Mouse (Mus musculus) limb, embryonic 11.5 days (tissue): Measurements from ENCODE around the gene Nudt8. TPM values are rescaled to one million over a fixed set of nuclear protein-coding genes. Genes with fewer than 3 reads are reported as not detected.

Experiments
- ATAC-seq: fragments of 200-750 bp; cut with Nextera tagmentation; 2 replicates; pipeline ENCODE4 v1.8.0; 2017; ENCODE audit warnings: low read depth; ENCODE audit not compliant: insufficient number of reproducible peaks, low FRiP score, low TSS enrichment
- DNase-seq: peaks from one replicate; pipeline ENCODE4 v3.0.0-alpha.2; 2015; ENCODE audit warnings: low spot score
- H3K27ac ChIP-seq: fragments of 300-500 bp; sonication (generic); replicated peaks from 2 replicates; pipeline ENCODE4 v1.5.1; 2014; ENCODE audit warnings: low read depth, mild to moderate bottlenecking, low read length
- H3K27me3 ChIP-seq: fragments of 300-500 bp; sonication (generic); 2 replicates; pipeline ENCODE4 v1.6.1; 2014; ENCODE audit warnings: mild to moderate bottlenecking, low read length, mixed read lengths; ENCODE audit not compliant: control insufficient read depth, insufficient read depth
- H3K36me3 ChIP-seq: fragments of 300-500 bp; sonication (generic); 2 replicates; pipeline ENCODE4 v1.6.1; 2014; ENCODE audit warnings: mild to moderate bottlenecking, low read length, moderate library complexity, mixed read lengths; ENCODE audit not compliant: control insufficient read depth, insufficient read depth
- H3K4me1 ChIP-seq: fragments of 300-500 bp; sonication (generic); 2 replicates; pipeline ENCODE4 v1.6.1; 2014; ENCODE audit warnings: low read length, mixed read lengths; ENCODE audit not compliant: control insufficient read depth, insufficient read depth
- H3K4me2 ChIP-seq: fragments of 300-500 bp; sonication (generic); 2 replicates; pipeline ENCODE4 v1.6.1; 2014; ENCODE audit warnings: low read depth, mild to moderate bottlenecking, moderate library complexity; ENCODE audit not compliant: severe bottlenecking
- H3K4me3 ChIP-seq: fragments of 300-500 bp; sonication (generic); 2 replicates; pipeline ENCODE4 v1.5.1; 2014; ENCODE audit warnings: low read depth, low read length
- H3K9ac ChIP-seq: fragments of 300-500 bp; sonication (generic); 2 replicates; pipeline ENCODE4 v1.6.1; 2014; ENCODE audit warnings: mild to moderate bottlenecking, low read length
- H3K9me3 ChIP-seq: fragments of 300-500 bp; sonication (generic); 2 replicates; pipeline ENCODE4 v1.6.1; 2016; ENCODE audit warnings: low read length; ENCODE audit not compliant: control insufficient read depth
- WGBS: fragments of 180-500 bp; shearing (Covaris S2); extraction: QIAGEN DNeasy Blood & Tissue Kit; methylation state at CpG from one replicate; pipeline ENCODE4 v1.1.7; 2014; 5-methylcytosine and 5-hydroxymethylcytosine counted together
- polyA plus RNA-seq: library from polyadenylated mRNA; unstranded; fragments of >200 nt; fragmentation: Nextera tagmentation; extraction: Ambion mirVana; gene quantifications from 2 replicates; pipeline ENCODE4 v1.2.1, GENCODE M21; 2014

The Nudt8 gene
- polyA plus RNA-seq, 1 experiment from 2014 or later = 32.6 TPM

DNA sequence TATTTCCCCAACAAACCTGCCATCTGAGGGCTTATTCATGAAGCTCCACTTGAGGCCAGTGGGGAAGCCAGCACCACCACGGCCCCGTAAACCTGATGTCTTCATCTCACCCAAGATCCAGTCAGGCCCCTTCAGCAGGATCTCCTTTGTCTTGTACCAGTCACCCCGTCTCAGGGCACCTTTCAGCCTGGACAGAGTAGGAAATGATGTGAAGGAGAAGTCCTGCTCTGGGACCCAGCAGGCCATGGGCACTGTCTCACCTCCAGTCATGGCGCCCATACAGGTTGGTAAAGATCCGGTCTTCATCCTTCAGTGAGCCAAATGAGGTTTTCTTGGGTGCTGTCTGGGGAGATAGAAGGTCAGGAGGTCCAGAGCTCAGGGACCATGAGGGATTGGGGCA, 10.7 kb downstream of the Nudt8 start:
- Histone ChIP-seq H3K36me3 (peaks cover 19% of the 10 kb centered on the region), H3K27ac (no peak overlapping the region), H3K9ac (no peak overlapping the region), H3K4me1 (0 out of 2 replicates have a peak, but pooled peaks cover 3% of the 10 kb centered on the region), H3K4me2 (no peak overlapping the region), H3K9me3 (no peaks in the 10 kb centered on the region), H3K27me3 (no peaks in the 10 kb centered on the region), H3K4me3 (no peak overlapping the region)
- DNase-seq (no peak), ATAC-seq (no peak)
- WGBS = 94% methylated on average over 5 of the region's 5 CpGs

DNA sequence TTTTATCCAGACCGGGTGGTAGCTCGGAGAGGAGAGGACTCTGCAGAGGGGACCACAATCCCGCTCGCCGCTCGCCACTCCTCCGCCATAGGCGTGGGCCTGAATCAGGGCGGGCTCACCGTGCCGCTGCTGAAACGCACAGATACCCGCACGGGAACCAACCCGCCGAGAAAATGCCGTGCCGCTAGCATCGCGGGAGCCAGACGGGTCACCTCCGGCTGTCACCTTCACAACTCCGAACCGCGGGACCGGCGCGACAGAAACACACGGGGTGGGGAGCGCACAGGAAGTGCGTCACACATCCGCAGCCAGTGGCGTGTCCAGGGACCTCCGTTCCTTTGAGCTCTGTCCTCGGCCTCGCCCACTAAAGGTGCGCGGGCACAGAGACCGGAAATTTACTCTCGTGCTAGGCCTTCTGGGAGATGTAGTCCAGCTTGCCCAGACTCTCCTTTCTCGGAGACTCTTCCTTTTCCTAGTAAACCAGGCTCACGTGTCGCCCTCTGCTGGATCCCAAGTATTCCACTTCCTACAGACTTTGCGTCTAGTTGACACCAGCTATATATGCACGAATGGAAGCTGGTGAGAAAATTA, 12.1 kb downstream of the Nudt8 start, which contains the start of gene Ndufv1:
Gene Ndufv1, minus strand, starts transcription at position 375 of the 591 bp plus-strand sequence.
- H3K36me3 ChIP-seq = peaks cover 11% of the 10 kb centered on the region
- peak; percentile 98 for DNase-seq
- peak within 1 kb of the TSS; percentile 76 for H3K4me2 ChIP-seq
- H3K4me3 ChIP-seq = peak within 1 kb of the TSS; percentile 67
- H3K27me3 ChIP-seq = no peaks in the 10 kb centered on the region
- no peak within 1 kb of the TSS for H3K27ac ChIP-seq
- H3K9me3 ChIP-seq = no peaks in the 10 kb centered on the region
- 0 out of 2 replicates have a peak, but pooled peaks cover 3% of the 10 kb centered on the region for H3K4me1 ChIP-seq
- H3K9ac ChIP-seq = peak within 1 kb of the TSS; percentile 68
- peak; percentile 98 for ATAC-seq
- under 1% methylated on average over 45 of the region's 45 CpGs for WGBS

DNA sequence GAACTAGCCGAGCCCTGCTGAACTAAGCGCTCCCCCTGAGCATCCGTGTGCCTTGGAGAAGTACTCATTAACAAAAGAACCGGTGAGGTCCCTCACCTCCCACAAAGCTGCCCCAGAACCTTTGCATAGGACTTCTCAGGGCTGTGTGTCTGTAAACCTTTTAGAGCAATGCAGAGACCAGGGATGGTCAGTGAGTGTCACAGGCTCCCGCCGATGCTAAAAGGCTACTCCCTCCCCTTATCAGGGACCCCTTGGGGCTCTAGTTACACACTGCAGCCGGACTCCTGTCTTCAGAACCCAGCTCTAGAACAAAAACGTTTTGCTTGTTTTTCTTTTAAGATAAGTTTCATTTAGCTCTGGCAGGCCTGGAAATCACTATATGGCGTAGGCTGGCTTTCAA, 12.7 kb downstream of the Nudt8 start:
- no peak for DNase-seq
- H3K27ac ChIP-seq = no peak overlapping the region
- H3K9ac ChIP-seq = peak overlapping the region; percentile 65
- peak; percentile 38; the same call in 1 of the 2 replicates for ATAC-seq
- H3K4me2 ChIP-seq = peak overlapping the region; percentile 44
- WGBS = 24% methylated on average over 9 of the region's 9 CpGs
- H3K9me3 ChIP-seq = no peaks in the 10 kb centered on the region
- H3K4me3 ChIP-seq = peak overlapping the region; percentile 67
- H3K36me3 ChIP-seq = peaks cover 6% of the 10 kb centered on the region; the same call in 1 of the 2 replicates
- H3K4me1 ChIP-seq = 0 out of 2 replicates have a peak, but pooled peaks cover 3% of the 10 kb centered on the region
- H3K27me3 ChIP-seq = no peaks in the 10 kb centered on the region

DNA sequence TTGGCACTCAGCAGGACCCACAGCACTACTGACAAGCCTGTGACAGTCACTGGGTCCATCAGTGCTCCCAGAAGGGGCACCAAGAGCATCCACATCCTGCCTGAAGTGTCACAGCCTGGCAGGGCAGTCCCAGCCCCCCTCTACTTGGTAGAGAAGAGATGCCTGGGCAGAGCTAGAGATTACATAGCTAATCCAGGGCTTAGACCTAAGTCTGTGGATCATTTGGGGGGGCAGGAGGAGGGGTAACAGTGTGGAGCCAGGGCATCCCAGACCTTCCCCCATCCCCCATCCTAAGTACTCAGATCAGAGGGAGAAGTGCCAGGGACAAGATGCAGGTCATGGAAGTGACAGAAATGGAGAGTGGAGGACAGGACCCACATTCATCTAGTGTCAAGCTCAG, 14.4 kb downstream of the Nudt8 start:
- no peak overlapping the region for H3K9ac ChIP-seq

DNA sequence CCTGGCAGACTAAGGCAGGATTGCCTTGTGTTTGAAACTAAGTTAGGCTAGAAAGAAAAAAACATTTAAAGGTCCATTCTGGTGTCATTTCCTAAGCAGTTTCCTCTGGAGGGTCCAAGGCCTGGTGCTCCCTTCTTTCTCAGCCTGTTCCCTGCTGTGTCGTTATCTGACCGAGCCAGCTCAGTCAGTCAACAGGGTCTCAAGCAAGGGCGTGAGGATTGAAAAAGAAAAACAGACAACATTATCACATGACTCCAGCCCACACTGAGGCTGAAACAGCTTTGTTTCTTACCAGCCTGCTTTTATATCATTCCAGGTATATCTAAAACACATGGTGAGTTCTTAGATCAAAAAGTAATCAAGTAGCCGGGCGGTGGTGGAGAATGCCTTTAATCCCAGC, 15.3 kb downstream of the Nudt8 start:
- no peak for DNase-seq
- H3K4me3 ChIP-seq = no peak overlapping the region
- H3K9me3 ChIP-seq = no peaks in the 10 kb centered on the region
- 59% methylated on average over 5 of the region's 5 CpGs for WGBS
- no peak overlapping the region for H3K4me2 ChIP-seq
- H3K27me3 ChIP-seq = no peaks in the 10 kb centered on the region
- ATAC-seq = no peak
- no peak overlapping the region for H3K27ac ChIP-seq
- H3K36me3 ChIP-seq = no peaks in the 10 kb centered on the region
- H3K4me1 ChIP-seq = 0 out of 2 replicates have a peak, but pooled peaks cover 3% of the 10 kb centered on the region
- no peak overlapping the region; the same call in 1 of the 2 replicates for H3K9ac ChIP-seq

More for the DNA sequence above, 14.4 kb downstream of the Nudt8 start:
- H3K9me3 ChIP-seq = no peaks in the 10 kb centered on the region
- DNase-seq (no peak), ATAC-seq (no peak)
- H3K4me1 ChIP-seq = 0 out of 2 replicates have a peak, but pooled peaks cover 3% of the 10 kb centered on the region
- no peaks in the 10 kb centered on the region for H3K27me3 ChIP-seq
- H3K36me3 ChIP-seq = no peaks in the 10 kb centered on the region
- no peak overlapping the region for H3K4me3 ChIP-seq
- no peak overlapping the region for H3K27ac ChIP-seq
- H3K4me2 ChIP-seq = no peak overlapping the region

DNA sequence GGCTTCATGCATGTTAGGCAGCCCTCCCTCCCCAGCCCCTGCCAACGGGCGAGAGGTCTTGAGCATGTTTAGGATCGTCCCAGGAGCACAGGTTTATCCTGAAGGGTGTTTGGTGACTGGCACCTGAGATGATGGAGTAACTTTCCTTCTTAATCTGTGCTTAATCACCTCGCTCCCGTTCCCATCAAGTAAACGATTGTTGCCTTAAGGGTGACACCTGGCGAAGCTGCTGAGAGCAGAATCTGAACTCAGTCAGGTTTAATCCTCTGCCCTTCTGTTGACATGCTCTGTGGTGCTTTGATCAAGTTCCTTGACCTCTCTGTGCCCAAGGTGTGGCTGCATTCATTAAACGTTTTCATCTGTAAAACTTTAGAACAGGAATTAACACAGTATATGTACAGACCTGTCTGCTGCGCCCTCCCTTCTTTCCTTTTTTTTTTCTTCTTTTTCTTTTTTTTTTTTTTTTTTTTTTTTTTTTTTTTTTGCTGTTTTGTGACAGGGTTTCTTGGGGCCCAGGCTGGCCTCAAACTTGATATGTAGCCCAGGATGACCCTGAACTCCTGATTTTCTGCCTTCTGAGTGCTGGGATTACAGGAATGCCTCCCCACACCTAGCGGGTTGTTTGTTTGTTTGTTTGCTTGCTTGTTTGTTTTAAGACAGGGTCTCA, 17.7 kb downstream of the Nudt8 start:
- Histone ChIP-seq H3K27ac (no peak overlapping the region), H3K4me3 (no peak overlapping the region), H3K4me1 (no peaks in the 10 kb centered on the region), H3K9ac (no peak overlapping the region), H3K9me3 (no peaks in the 10 kb centered on the region), H3K36me3 (no peaks in the 10 kb centered on the region), H3K4me2 (no peak overlapping the region), H3K27me3 (no peaks in the 10 kb centered on the region)
- no peak for DNase-seq
- WGBS = 56% methylated on average over 10 of the region's 10 CpGs
- no peak for ATAC-seq

DNA sequence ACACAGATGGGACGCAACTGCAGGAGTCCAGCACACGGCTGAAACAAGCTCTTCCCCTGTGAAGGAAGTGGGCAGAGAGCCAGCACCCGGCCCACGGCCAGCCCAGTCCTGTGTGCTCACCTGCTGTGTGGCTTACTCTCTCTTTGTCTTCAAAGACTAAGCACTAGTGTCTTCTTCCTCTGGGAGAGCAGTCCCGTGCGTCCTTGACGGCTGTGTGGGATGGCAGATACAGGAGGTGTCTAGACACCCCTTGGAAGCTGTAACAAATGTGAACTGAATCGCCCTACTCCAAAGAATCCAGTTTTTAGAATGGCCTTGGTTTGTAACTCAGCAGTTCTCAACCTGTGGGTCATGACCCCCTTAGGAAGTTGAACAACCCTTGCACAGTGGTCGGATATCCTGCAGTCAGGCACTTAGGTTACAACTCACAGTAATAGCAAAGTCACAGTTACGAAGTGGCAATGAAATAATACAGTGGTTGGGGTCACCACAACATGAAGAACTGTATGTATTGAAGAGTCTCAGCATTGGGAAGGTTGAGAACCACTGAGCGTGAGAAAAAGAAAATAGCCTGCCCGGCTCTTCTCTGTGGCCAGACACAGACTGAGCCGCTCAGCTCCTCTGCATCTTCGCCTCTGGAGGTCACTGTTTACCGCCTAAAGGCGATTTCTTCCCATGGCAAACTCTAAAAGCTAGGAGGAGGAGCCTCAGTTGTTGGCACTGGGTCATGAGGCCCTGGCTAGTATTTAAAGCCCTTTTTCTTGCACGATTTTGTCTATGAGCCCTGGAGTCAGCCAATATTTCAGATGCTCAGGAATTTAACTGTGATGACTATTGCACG, 18.6 kb downstream of the Nudt8 start:
- H3K4me2 ChIP-seq = no peak overlapping the region
- H3K4me1 ChIP-seq = no peaks in the 10 kb centered on the region
- H3K36me3 ChIP-seq = no peaks in the 10 kb centered on the region
- H3K27ac ChIP-seq = no peak overlapping the region
- no peaks in the 10 kb centered on the region for H3K27me3 ChIP-seq
- H3K9me3 ChIP-seq = no peaks in the 10 kb centered on the region
- no peak overlapping the region for H3K9ac ChIP-seq
- H3K4me3 ChIP-seq = no peak overlapping the region
- ATAC-seq (0 out of 2 replicates have a peak, but pooled peaks have one; percentile 17), DNase-seq (peak; percentile 75)
- 41% methylated on average over 18 of the region's 18 CpGs for WGBS

DNA sequence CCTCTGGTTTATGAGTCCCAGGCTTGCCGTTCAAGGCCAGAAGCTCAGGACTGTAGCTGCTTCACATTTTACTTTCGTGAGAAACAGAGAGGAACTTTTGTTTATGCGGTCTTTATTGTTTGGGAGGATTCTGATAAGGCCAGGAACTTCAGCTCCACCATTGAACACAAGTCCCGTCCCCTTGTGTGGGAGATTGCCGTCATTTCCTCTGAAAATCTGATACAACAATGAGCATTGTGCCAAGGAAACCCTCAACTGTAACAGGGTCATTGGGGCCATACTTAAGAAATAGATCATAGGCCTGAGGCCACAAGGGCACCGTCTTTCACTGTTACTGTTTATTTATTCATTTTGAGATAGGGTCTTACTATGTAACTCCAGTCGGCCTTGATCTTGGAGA, 22.8 kb downstream of the Nudt8 start:
- Histone ChIP-seq H3K4me3 (no peak overlapping the region), H3K27ac (no peak overlapping the region), H3K9me3 (peaks cover 3% of the 10 kb centered on the region; the same call in 1 of the 2 replicates), H3K9ac (no peak overlapping the region), H3K36me3 (no peaks in the 10 kb centered on the region), H3K4me1 (no peaks in the 10 kb centered on the region), H3K4me2 (no peak overlapping the region), H3K27me3 (no peaks in the 10 kb centered on the region)
- 78% methylated on average over 7 of the region's 7 CpGs for WGBS
- no peak for ATAC-seq
- no peak for DNase-seq
